Mouse (Mus musculus): Measurements from ENCODE around the gene Cby1. TPM values are rescaled to one million over a fixed set of nuclear protein-coding genes. Genes with fewer than 3 reads are reported as not detected.

Cby1 gene
- polyA plus RNA-seq (2012): 95.3 and 121 TPM in 2 replicates

DNA sequence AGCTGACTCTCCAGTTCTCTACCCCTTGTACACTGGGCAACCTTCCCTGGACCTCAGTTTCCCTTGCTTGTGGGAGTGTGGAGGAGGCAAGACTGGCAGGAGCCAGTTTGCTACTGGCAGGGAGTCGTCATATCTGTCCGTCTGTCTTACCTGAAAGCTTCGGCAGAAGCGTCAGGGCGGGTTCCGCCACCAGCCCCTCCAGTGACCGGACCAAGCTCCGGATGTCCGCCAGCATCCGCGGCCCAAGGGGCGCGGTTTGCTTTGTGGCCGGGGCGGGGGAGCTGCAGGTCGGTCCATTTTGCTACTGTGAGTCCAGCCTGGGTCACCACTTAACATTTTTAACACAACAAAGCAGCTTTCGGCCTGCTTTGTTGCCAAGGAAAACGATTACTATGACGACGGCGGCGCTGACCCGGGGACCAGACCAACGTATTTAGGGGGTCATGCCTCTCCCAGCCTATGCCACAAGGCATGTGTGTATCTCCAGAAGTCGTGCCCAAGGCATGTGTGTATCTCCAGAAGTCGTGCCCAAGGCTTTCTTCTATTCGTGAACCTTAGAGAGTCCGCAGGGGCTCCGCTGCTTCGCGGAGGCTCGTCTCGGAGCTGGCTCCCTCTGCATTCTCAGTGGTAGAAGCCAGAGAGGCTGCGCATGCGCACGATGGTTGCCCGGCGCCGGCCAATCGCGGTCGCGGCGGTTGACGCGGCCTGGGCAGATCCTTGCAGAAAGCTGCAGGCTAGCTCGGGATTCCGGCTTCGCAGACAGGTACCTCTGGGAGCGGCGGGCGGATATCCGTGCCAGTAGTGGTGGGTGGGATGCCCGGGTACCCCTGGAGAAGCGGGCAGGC lies at the start of gene Cby1, which contains the start of gene Fam227a:
Cby1 (plus strand) TSS at position 669 of the 845 bp plus-strand sequence.
Fam227a (minus strand) TSS at position 426 of the 845 bp plus-strand sequence.
- TF ChIP-seq GATA1 (IDR thresholded peaks at IDR 0.05; ENCODE audit: low read length): no peak

GRCm38 (mm10) chr15:79609226-79609625 lies 49.8 kb upstream of the Cby1 start:
- no peak for TF ChIP-seq GATA1 (IDR thresholded peaks at IDR 0.05; ENCODE audit: low read length)

GRCm38 (mm10) chr15:79615501-79615900 lies 43.5 kb upstream of the Cby1 start:
- no peak for TF ChIP-seq GATA1 (IDR thresholded peaks at IDR 0.05; ENCODE audit: low read length)

DNA sequence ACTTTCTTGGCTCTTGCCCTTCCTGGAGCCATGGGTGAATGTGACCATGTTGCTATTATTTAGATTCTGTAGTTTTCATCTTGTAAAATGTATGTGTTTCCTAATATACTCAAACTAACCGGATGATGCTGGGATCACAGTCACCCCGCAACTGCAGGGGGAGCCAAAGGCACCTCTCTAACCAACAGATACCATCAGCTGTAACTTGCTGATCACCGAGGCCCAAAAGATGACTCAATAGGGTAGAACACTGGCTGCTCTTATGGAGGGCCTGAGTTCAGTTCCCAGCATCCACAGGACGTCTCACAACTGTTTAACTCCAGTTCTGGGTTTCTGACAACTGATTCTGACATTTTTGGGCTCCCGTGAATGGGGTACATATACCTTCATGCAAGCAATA lies 42.3 kb upstream of the Cby1 start:
- no peak for TF ChIP-seq GATA1 (IDR thresholded peaks at IDR 0.05; ENCODE audit: low read length)

DNA sequence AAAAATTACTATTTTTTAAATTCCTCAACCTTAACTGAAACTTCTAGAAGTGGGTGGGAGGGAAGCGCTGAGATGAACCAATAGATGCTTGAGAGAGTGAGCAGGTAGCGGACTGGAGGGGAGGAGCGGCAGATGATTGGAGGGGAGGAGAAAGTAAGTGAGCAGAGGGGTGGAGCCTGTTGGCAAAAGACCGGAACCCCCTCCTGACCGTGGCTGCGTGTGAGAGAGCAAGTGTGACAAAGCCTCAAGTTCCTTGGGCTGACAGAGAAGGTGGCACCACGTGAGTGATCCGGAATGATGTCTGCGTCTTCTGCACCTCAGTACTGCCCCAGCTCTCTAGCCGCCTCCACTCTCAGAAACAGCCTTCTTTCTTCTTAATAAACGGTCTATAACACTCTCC lies 41.9 kb upstream of the Cby1 start:
- no peak for TF ChIP-seq GATA1 (IDR thresholded peaks at IDR 0.05; ENCODE audit: low read length)

- no peak for TF ChIP-seq GATA1 (IDR thresholded peaks at IDR 0.05; ENCODE audit: low read length)
These were observed 40.5 kb upstream of the Cby1 start for GRCm38 (mm10) chr15:79618456-79618855.

DNA sequence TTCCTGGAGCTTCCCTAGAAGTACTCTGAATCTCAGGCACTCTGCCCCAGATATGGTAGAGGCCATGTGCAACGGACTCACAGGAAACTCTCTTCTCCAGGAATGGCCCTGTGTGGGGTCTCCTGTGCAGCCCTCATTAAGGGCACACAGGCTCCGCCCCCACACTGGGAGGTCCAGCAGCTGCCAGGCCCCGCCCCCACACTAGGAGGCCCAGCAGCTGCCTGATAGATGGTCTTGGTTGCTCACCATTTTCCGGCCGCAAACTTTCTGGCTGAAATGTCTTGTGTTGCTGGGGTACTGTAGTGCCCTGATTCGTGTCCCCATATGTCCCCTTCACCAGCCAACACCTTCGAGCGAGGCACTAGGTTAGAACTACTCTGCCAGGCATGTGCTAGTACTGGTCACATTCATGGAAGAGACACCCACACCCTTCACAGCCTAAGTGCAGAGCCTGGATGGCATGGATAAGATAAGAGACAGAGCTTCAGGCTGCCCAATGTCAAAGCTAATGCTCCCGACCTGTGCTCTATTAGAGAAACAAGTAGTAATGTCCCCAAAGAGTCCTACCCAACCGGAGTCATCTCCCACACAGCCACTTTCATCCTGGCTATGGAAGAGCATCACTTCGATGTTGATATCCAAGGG lies 39.1 kb upstream of the Cby1 start:
- TF ChIP-seq GATA1 (IDR thresholded peaks at IDR 0.05; ENCODE audit: low read length): no peak

- TF ChIP-seq GATA1 (IDR thresholded peaks at IDR 0.05; ENCODE audit: low read length): no peak
These were observed 28.5 kb upstream of the Cby1 start for GRCm38 (mm10) chr15:79630471-79630870.

DNA sequence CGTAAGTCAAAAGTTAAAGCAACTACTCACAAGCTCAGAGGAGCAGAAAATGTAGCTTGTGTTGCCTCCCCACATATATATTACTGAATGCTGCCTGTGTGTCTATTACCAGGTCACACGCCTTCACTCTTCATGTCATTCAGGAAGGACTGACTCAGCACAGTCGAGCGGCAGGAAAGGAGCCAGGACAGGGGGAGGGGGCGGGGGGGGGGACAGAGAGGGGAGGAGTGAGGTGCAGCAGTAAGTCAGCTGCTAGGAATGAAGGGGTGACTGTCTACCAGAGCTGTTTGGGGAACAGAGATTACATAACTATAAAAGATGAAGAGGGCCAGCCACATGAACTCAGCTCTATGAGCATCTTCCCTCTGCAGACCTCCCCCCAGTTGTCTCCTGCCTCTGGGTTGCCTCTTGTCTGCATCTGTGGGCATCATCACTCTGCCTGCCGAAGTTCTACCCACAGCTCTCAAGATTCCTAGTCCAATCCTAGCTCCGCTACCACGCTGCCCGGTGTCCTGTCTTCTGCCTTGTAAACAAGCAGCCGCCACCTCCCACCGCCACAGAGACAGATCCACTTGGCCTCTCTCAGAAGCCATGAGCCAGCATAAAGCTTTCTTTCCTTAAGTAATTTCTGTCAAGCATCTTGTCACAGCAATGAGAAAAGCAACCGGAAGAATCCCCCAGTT lies 17.7 kb upstream of the Cby1 start:
- TF ChIP-seq GATA1 (IDR thresholded peaks at IDR 0.05; ENCODE audit: low read length): no peak

DNA sequence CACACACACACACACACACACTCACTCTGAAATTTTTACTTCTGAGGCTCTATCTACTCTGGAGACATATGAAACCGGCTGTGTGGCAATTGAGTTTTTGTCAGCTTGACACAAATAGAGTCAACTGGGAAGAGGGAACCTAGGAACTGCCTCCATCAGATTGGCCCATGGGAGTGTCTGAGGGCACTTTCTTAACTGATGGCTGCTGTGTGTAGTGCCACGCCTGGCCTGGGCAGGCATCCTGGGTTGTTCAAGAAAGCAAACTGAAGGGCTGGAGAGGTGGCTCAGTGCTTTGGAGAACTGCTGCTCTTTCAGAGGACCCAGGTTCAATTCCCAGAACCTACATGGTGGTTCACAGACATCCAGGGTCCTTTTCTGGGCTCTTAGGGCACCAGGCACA lies 13.5 kb upstream of the Cby1 start:
- no peak for TF ChIP-seq GATA1 (IDR thresholded peaks at IDR 0.05; ENCODE audit: low read length)

DNA sequence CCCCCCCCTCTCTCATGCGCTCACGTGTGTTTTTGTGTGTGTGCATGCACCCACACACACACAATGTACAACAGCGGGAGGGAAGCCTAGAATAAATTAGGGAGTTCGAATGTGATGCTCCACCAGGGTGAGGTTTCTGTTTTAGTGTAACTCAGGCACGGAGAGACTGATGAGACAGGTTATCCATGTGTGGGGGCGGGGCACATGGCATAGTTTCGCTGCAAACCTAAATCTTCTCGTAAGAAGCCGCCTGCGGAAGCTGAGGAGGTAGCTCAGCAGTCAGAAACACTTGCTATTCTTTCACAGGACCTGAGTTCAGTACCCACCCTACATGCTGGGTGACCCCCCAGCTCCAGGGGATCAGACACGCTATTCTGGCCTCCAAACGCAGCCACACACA lies 10.9 kb upstream of the Cby1 start:
- TF ChIP-seq GATA1 (IDR thresholded peaks at IDR 0.05; ENCODE audit: low read length): no peak

DNA sequence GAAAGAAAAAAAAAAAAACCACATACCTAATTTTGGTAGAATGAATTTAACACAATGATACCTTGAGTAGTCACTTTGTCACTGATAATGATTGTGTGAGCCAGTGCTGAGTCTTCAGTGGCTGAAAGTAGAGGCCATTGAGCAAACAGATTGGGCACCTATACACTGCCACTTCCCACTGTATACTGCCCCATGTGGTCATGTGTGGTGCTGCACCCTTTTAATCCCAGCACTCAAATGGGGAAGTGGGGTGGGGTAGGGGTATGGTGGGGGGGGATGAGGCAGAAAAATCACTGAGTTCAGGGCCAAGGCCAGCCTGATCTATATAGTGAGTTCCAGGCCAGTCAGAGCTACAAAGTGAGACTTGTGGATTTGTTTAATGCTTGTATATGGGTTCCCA lies 8.4 kb upstream of the Cby1 start:
- TF ChIP-seq GATA1 (IDR thresholded peaks at IDR 0.05; ENCODE audit: low read length): no peak

DNA sequence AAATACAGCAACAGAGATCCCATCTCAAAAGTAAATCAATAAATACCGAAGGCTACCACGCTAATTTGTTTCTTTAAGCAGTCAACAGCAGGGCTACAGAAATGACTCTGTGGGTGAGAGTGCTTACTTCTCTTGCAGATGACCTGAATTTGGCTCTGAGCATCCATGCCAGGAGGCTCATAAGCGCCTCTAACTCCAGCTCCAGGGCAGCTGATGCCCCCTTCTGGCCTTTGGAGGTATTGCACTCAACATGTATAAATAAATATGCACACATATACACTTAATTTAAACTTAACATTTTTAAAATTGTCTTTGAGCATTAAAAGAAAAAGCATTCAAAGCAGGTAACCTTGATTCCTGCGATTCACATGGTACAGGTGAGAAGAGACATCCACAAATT lies 7.5 kb upstream of the Cby1 start:
- no peak for TF ChIP-seq GATA1 (IDR thresholded peaks at IDR 0.05; ENCODE audit: low read length)

GRCm38 (mm10) chr15:79656451-79656850 lies 2.5 kb upstream of the Cby1 start:
- no peak for TF ChIP-seq GATA1 (IDR thresholded peaks at IDR 0.05; ENCODE audit: low read length)

DNA sequence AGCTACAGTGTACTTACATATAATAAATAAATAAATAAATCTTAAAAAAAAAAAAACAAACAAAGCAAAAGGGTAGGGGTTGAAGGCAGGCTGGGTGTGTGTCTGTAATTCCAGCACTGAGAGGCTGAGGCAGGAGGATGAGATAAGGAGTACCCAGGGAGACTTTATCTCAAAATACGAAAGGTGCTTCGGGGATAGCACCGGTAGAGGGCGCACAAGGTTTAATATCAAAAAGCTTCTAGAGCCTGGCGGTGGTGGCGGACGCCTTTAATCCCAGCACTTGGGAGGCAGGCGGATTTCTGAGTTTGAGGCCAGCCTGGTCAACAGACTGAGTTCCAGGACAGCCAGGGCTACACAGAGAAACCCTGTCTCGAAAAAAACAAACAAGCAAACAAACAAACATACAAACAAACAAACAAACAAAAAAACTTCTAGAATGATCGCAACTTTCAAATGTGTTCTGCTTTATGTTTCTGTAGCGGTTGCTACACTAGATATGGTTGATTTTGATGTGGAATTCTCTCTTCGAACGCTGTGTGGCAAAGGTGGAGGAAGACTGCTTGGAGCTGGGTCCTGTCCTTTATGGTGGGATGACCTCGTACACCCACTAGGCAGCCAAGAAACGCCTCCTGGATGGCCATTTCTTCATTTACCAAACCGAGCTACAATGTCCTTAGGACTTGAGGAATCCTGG lies 1.0 kb upstream of the Cby1 start:
- no peak for TF ChIP-seq GATA1 (IDR thresholded peaks at IDR 0.05; ENCODE audit: low read length)

DNA sequence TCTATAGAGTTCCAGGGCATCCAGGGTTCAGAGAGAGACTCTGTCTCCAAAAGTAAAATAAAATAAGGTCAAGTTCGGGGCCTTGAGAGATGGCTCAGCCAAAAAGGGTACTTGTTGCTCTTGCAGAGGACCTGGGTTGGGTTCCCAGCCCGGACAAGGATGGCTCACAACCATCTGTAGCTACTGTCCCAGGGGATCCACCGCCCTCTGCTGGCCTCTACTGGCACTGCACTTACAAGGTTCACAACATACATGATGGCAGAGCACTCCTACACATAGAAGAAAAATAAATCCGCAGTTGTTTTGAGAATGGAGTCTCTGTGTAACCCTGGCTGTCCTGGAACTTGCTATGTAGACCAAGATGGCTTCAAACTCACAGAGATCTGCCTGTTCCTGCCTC lies 2.9 kb downstream of the Cby1 start:
- no peak for TF ChIP-seq GATA1 (IDR thresholded peaks at IDR 0.05; ENCODE audit: low read length)
